11 mouse cellular contexts compared by ENCODE assay signal in genomic region chr11:117117791-117118190, GRCm38 (mm10). TPM values are rescaled to one million over a fixed set of nuclear protein-coding genes. Genes with fewer than 3 reads are reported as not detected.
DNase-seq lines count a peak whose midpoint lies in the region; ATAC-seq and TF ChIP-seq lines count a peak whose summit lies in the region.
"Had no signal": no experiment of that assay in that cellular context is flagged by ENCODE, and none has a peak within 500 bp of the region (broad histone marks: within the 10 kb centered on the region; RNA-seq: fewer than 3 reads in every experiment).

No protein-coding gene starts in this region.

- TF ChIP-seq POLR2A in cortical plate, adult 2 months (IDR thresholded peaks at IDR 0.05; ENCODE audit: extremely low read depth, insufficient read depth, low read length), result no peak

- 92% methylated on average over 7 of the region's 7 CpGs for WGBS in forebrain, embryonic 13.5 days
- 92% methylated on average over 7 of the region's 7 CpGs for WGBS in forebrain, embryonic 11.5 days
- 63% methylated on average over 7 of the region's 7 CpGs for WGBS in kidney, postnatal 0 days
- WGBS in hindbrain, embryonic 14.5 days, result 89% methylated on average over 7 of the region's 7 CpGs

- H3K4me1 ChIP-seq in forebrain, embryonic 13.5 days, result peaks cover 76% of the 10 kb centered on the region
- peaks cover 14% of the 10 kb centered on the region; the same call in 1 of the 2 replicates for H3K4me1 ChIP-seq in forebrain, embryonic 11.5 days (replicated peaks; ENCODE audit: control insufficient read depth, insufficient read depth, low read length)
- H3K4me1 ChIP-seq in kidney, postnatal 0 days (replicated peaks; ENCODE audit: insufficient read depth, low read length), result peaks cover 44% of the 10 kb centered on the region
- peaks cover 24% of the 10 kb centered on the region for H3K4me1 ChIP-seq in cortical plate, adult 2 months (ENCODE audit: control insufficient read depth, insufficient read depth, low read length)
- H3K4me1 ChIP-seq in hindbrain, embryonic 14.5 days (replicated peaks; ENCODE audit: control insufficient read depth, insufficient read depth, low read length), result peaks cover 66% of the 10 kb centered on the region

- no peak for ATAC-seq in forebrain, embryonic 13.5 days
- no peak for ATAC-seq in forebrain, embryonic 11.5 days (replicated peaks; ENCODE audit: low FRiP score)
- ATAC-seq in kidney, postnatal 0 days (replicated peaks; ENCODE audit: low FRiP score, low read depth), result no peak
- no peak for ATAC-seq in hindbrain, embryonic 14.5 days (ENCODE audit: low FRiP score)

- no peak overlapping the region for H3K4me3 ChIP-seq in forebrain, embryonic 13.5 days
- H3K4me3 ChIP-seq in forebrain, embryonic 11.5 days (ENCODE audit: low read depth, low read length), result no peak overlapping the region
- peak overlapping the region; percentile 92; the same call in 1 of the 2 replicates for H3K4me3 ChIP-seq in kidney, postnatal 0 days (replicated peaks; ENCODE audit: low read depth, low read length)
- H3K4me3 ChIP-seq in cortical plate, adult 2 months (ENCODE audit: insufficient read depth, low read length), result peak overlapping the region; percentile 88
- H3K4me3 ChIP-seq in hindbrain, embryonic 14.5 days (replicated peaks; ENCODE audit: low read length), result no peak overlapping the region

- no peak for TF ChIP-seq CTCF in kidney, postnatal 0 days (IDR thresholded peaks at IDR 0.05; ENCODE audit: low read depth)
- no peak for TF ChIP-seq CTCF in cortical plate, adult 2 months (IDR thresholded peaks at IDR 0.05; ENCODE audit: extremely low read depth, insufficient read depth, low read length)

- no peaks in the 10 kb centered on the region for H3K27me3 ChIP-seq in forebrain, embryonic 13.5 days
- H3K27me3 ChIP-seq in forebrain, embryonic 11.5 days (ENCODE audit: control insufficient read depth, insufficient read depth, low read length), result no peaks in the 10 kb centered on the region
- H3K27me3 ChIP-seq in kidney, postnatal 0 days (ENCODE audit: insufficient read depth, low read length), result no peaks in the 10 kb centered on the region
- no peaks in the 10 kb centered on the region for H3K27me3 ChIP-seq in hindbrain, embryonic 14.5 days (ENCODE audit: control insufficient read depth, insufficient read depth, low read length)
- H3K27me3 ChIP-seq: liver, embryonic 13.5 days had no signal

- H3K9ac ChIP-seq in forebrain, embryonic 13.5 days, result peak overlapping the region; percentile 51
- H3K9ac ChIP-seq in forebrain, embryonic 11.5 days (ENCODE audit: low read length), result no peak overlapping the region
- H3K9ac ChIP-seq in kidney, postnatal 0 days (ENCODE audit: low read depth, low read length), result peak overlapping the region; percentile 46; the same call in 1 of the 2 replicates
- peak overlapping the region; percentile 31; the same call in 1 of the 2 replicates for H3K9ac ChIP-seq in hindbrain, embryonic 14.5 days
- H3K9ac ChIP-seq: liver, embryonic 13.5 days had no signal

- H3K9me3 ChIP-seq in forebrain, embryonic 13.5 days (replicated peaks), result no peaks in the 10 kb centered on the region
- H3K9me3 ChIP-seq in forebrain, embryonic 11.5 days (ENCODE audit: control insufficient read depth, low read length), result no peaks in the 10 kb centered on the region
- H3K9me3 ChIP-seq in kidney, postnatal 0 days (replicated peaks; ENCODE audit: low read length), result no peaks in the 10 kb centered on the region
- H3K9me3 ChIP-seq in hindbrain, embryonic 14.5 days (ENCODE audit: control insufficient read depth, low read length), result no peaks in the 10 kb centered on the region

- DNase-seq in forebrain, embryonic 11.5 days (ENCODE audit: low spot score), result no peak
- no peak for DNase-seq in kidney, postnatal 0 days (ENCODE audit: low spot score)
- no peak for DNase-seq in kidney, adult 9 months
- DNase-seq in hindbrain, embryonic 14.5 days (ENCODE audit: low spot score), result no peak
- DNase-seq in right cerebral cortex, postnatal 36 days (ENCODE audit: low spot score in 2 of 2), result no peak
- DNase-seq in left cerebral cortex, adult 9 months (ENCODE audit: low spot score in 2 of 2), result no peak
- DNase-seq: kidney, postnatal 25 days; liver, embryonic 13.5 days; thymus, postnatal 14 days had no signal

- peak overlapping the region; percentile 41; the same call in 1 of the 2 replicates for H3K27ac ChIP-seq in forebrain, embryonic 13.5 days
- no peak overlapping the region for H3K27ac ChIP-seq in forebrain, embryonic 11.5 days (ENCODE audit: low read depth, low read length)
- H3K27ac ChIP-seq in kidney, postnatal 0 days, result peak overlapping the region; percentile 97; the same call in 1 of the 2 replicates
- H3K27ac ChIP-seq in cortical plate, adult 2 months (ENCODE audit: insufficient read depth, low read length), result peak overlapping the region; percentile 42
- no peak overlapping the region for H3K27ac ChIP-seq in hindbrain, embryonic 14.5 days

- peak overlapping the region; percentile 79; the same call in 1 of the 2 replicates for H3K4me2 ChIP-seq in forebrain, embryonic 13.5 days
- H3K4me2 ChIP-seq in forebrain, embryonic 11.5 days (ENCODE audit: low read depth, low read length, severe bottlenecking), result no peak overlapping the region
- peak overlapping the region; percentile 74 for H3K4me2 ChIP-seq in kidney, postnatal 0 days (ENCODE audit: low read length)
- peak overlapping the region; percentile 75; the same call in 1 of the 2 replicates for H3K4me2 ChIP-seq in hindbrain, embryonic 14.5 days (replicated peaks)

- H3K36me3 ChIP-seq in forebrain, embryonic 13.5 days (ENCODE audit: poor library complexity, severe bottlenecking), result peaks cover 20% of the 10 kb centered on the region
- H3K36me3 ChIP-seq in forebrain, embryonic 11.5 days (ENCODE audit: control insufficient read depth, insufficient read depth, low read length), result no peaks in the 10 kb centered on the region
- 0 out of 2 replicates have a peak, but pooled peaks cover 3% of the 10 kb centered on the region for H3K36me3 ChIP-seq in kidney, postnatal 0 days (ENCODE audit: insufficient read depth, low read length)
- H3K36me3 ChIP-seq in hindbrain, embryonic 14.5 days (replicated peaks; ENCODE audit: control insufficient read depth, insufficient read depth), result peaks cover 9% of the 10 kb centered on the region

RNA-seq across cellular contexts. Expression of gene Sec14l1, which starts 2.8 kb away (rescaled TPM):
- 60.3 and 62.1 TPM in 2 replicates for polyA plus RNA-seq in forebrain, embryonic 13.5 days (2015; fragmentation: Nextera tagmentation; extraction: Ambion mirVana)
- polyA plus RNA-seq in forebrain, embryonic 11.5 days (2014; fragmentation: Nextera tagmentation; extraction: Ambion mirVana), result 36.8 and 40.6 TPM in 2 replicates
- polyA plus RNA-seq in kidney, postnatal 0 days (2015; fragmentation: Nextera tagmentation; extraction: Ambion mirVana), result 87.6 and 93.7 TPM in 2 replicates
- 190 and 191 TPM in 2 replicates for polyA plus RNA-seq in cortical plate, adult 2 months (2012; rRNA removed)
- 41.2 and 41.9 TPM in 2 replicates for polyA plus RNA-seq in hindbrain, embryonic 14.5 days (2014; fragmentation: Nextera tagmentation; extraction: Ambion mirVana)

Comparison
In these comparisons a context has a peak if more than half of its experiments do, and no peak if none do; other contexts are left out.
1. H3K27ac ChIP-seq: peak in forebrain, embryonic 13.5 days (single experiment), kidney, postnatal 0 days (single experiment) and cortical plate, adult 2 months (single experiment); none in forebrain, embryonic 11.5 days (single experiment) and hindbrain, embryonic 14.5 days (single experiment).
2. H3K4me3 ChIP-seq: peak in kidney, postnatal 0 days (single experiment) and cortical plate, adult 2 months (single experiment); none in forebrain, embryonic 13.5 days (single experiment), forebrain, embryonic 11.5 days (single experiment) and hindbrain, embryonic 14.5 days (single experiment).